Mouse (Mus musculus): ENCODE results near the gene Stx5a.

DNA sequence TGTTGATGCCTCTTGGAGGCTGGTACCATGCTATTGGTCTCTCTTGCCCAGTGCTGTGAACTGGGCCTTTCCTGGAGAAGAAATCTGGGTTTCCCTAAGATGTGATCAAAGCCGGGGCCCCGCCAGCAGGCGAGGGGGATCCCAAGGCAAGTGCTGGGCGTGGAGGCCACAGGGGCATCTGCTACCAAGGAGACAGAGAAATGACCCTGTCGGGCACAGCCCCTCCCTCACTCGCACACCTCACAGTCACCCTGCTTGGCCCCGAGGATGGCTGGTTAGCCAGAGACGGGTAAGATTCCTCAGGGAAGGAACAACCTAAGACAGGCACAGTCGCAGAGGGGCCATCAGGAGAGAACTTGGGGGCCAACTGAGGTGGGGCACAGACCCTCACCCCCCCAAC, 24.3 kb downstream of the Stx5a start:
- TF ChIP-seq POLR2A (IDR thresholded peaks at IDR 0.05; ENCODE audit: low read depth, low read length) (no peak), CTCF (IDR thresholded peaks at IDR 0.05; ENCODE audit: extremely low read depth, insufficient read depth, insufficient read length, insufficient replicate concordance) (no peak)

Measured in spleen, adult 2 months (tissue).